Mouse (Mus musculus) urinary bladder, adult 18-20 months (tissue): ENCODE data around the gene Samd4.
"Not testable (repeated sequence)": the region's sequence is repeated elsewhere in the genome, so short reads cannot be mapped to it uniquely, and the experiment has no call there.

ENCODE experiments used
- DNase-seq, 2 experiments: peaks; one replicate each; pipeline ENCODE4 v3.0.0; 2022; ENCODE audit warnings: low spot score in 2 of 2, mixed read lengths in 2 of 2

The Samd4 gene

DNA sequence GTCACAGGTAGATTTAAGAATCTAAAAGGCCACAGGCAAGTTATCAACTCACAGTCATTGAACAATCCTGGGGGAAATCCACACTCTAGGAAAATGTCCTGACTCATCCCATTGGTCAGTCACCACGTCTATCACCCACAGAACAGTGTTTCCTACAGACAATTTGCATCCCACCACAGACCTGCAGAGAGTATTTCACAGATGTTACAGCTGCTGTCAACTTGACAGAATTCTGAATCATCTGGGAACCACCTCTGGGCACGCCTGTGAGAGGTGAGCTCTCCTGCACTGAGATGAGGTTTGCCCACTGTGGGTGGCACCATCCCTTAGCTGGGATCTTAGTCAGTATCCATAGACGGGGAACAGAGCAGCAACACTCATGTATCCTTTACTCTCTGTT is 224.8 kb downstream of the Samd4 start:
- no peak for DNase-seq

DNA sequence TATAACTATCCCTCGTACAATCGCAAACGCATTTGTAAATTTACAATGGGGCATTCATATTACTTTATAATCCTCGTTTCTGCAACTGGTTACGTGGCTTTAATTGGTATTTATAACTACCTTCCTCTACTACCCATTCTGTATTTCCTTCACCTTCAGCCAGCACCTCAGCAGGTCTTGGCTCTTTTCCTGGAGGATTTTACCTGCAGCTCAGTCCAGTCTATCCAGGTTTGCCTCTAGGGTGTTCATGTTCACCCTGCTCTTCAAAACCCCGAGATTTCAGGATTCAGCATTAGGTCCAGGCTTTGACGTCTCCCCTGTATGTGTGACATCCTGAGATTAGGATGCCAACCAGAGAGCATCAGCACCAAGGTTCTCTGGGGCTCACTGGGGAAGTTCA is 227.7 kb downstream of the Samd4 start:
- DNase-seq, result not testable (repeated sequence)

DNA sequence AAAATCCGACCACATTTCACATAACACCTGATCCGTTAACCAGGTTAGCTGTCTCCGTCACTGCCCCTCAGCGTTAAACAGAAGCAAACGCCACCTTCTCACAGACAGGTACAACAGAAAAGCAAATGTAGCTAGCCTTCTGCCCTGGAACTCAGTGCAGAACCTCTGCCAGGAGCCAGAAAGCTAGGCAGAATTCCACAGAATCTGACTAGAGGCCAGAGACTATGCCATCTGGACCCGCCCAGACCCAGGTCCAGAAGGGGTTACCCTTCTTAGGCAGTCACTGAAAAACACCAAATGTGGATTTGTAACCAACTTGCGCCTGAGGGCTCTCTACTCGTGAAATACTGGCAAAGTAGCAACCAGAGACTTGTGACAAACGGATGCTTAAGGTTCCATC is 228.7 kb downstream of the Samd4 start:
- DNase-seq, result no peak

DNA sequence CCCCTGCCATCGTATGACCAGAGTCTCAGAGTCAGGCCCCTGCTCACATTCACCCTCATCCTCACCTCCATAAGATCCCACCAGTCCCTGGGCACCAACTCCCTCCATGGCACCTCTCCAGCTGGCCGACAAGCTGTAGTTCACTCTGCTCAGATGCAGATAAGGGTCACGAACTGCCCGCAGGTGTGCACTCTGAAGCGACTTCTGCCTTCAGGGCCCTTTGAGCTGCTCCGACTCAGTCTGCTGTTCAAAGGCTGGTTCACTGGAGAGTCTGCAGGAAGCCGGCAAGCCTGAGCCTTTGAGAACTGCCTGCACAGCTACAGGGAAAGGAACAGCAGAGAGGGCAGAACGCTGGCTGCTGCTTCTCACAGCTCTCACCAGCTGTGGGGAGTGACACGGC is 232.5 kb downstream of the Samd4 start:
- DNase-seq, result no peak

DNA sequence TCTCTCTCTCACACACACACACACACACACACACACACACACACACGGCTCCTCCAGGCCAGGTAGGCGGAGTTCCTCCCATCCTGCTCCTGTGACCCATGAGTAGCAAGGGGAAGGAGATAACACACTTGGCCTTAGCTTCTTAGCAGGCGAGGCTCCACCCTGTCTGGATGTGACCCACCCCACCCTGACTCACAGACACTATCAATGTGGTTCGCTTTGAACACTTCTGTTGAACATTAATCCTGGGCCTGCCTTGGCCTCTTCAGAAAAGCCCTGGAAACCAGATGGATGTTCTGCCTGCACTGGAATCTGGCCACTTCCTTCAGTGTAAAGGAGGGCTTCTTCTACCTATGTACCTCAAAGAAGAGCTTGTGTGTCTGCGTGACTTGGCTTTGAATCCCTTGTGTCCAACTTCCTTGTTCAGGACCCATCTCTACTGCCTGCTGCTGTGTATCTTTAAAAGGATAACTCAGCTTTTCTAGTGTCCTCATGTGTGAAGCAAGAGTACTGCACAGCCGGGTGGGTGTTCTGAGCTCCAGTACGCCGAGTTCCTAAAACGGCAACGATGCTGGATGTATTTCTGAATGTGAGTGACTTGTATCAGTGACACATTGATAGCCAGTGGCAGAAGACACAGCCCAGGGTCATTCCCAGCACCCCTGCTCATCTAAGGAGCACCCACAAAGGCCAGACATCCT is 233.6 kb downstream of the Samd4 start:
- DNase-seq, result no peak

DNA sequence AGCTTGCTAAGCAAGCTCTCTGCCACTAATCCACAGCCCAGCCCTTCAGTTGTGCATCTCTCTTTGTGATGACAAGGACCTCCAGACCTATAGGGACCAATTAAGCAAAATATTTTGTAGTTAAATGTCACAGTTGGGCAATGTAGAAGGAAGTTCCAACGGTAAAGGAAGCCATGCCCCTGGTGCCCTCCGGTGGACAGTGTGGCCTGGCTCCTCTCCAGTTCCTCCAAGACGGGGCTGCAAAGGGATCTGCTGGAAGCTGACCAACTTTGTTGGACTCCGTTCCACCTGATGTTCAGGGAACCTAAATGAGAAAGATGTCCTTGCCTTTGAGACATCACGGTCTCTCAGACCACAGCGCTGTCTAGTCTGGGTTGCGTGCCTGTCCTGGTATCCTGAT is 234.9 kb downstream of the Samd4 start:
- no peak for DNase-seq

DNA sequence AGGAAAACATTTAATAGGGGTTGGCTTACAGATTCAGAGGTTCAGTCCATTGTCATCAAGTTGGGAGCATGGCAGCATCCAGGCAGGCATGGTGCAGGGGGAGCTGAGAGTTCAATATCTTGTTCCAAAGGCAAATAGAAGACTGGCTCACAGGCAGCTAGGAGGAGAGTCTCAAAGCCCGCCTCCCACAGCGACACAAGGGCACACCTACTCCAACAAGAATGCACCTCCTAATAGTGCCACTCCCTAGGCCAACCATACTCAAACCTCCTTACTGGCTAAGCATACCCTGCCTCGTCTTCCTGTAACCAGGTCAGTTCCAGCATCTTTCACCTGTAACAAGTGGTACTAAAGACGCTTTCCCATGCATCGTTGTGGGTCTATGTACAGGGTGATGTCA is 245.3 kb downstream of the Samd4 start:
- DNase-seq, result no peak

DNA sequence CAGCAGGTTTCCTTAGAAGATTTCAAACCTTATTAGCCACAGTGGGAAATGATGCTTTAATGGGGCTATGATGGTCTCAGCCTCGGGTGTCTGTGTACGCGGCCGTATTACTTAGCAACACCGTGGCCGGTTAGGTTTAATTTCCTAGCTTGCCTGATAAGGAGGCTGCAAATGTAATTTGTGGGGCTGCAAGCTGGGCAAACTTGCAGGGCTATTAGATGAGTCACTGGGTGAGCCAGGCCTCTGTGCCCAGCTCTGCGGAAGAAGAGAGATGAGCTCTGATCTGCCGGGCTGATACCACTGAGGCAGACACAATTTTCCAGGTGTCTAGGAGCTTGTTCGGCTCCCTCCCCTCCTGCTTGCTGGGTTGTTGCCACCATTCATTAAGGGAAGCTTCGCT is 251.3 kb downstream of the Samd4 start:
- DNase-seq, result no peak

DNA sequence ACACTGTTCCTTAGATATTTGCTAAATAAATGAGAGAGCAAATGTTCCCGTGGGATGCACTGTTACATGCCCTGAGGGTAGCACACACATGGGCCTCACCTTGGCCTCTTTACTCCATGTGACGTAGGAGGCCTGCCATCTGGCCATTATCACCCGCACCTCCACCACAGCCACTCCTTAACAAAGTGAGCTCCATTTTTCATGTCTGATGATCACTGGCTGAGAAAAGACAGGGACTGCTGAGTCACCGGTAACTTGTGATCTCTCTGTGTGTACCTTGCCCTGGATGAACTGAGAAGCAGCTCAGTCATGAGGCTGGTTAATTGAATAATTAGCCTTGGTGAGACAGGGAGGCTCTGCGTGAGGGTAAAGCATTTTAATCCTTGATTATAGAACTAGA is 254.0 kb downstream of the Samd4 start:
- DNase-seq, result no peak

DNA sequence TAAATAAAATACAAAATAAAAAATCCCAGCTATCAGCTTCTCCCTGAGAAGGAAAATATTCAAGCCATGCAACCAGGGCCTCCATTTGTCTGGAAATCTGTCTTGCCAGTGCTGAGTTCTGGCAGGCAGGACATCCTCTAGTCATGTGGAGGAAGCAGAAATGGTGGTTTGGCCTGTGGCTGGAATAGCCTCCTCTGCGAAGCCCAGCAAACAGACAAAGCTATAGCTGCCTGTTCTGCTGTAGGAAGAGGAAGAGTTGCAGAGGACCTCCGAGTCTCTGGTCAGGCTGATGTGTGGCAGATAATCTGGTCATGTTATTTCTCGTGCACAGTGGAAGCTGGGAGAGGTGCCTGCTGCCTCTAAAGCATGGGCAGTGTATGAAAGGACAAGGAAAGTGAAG is 256.2 kb downstream of the Samd4 start:
- no peak for DNase-seq

DNA sequence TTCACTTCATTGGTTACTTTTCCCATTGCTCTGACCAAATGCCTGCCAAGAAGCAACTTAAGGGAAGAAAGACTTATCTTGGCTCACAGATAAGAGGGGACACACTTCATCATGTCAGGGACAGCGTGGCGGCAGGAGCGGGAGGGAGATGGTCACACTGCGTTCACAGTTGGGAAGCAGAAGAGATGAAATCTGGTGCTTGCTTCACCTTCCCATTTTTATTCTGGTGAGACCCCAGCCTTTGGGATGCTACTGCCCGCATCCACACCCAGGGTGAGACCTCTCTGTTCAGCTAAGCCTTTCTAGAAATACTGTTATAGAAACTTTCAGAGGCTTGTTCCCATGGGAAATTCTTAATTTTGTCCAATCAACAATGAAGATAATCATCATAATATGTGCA is 261.7 kb downstream of the Samd4 start:
- no peak for DNase-seq

DNA sequence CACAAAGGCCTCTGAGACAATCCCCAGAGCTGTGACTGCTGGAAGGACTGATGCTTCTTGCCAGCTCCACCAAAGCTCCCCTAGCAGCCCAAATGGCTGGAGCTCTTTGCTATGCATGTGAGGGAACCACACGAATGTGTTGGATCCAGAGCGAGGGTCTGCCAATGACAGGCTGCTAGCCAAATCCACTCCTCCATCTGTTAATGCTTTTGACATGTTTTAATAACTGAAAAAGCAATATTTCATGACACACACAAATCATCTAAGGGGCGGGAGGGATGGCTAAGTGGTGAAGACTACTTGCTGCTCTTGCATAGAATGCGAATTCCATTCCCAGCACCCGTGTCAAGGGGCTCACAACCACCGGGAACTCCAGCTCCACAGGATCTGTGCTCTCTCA is 268.7 kb downstream of the Samd4 start:
- DNase-seq, result no peak

DNA sequence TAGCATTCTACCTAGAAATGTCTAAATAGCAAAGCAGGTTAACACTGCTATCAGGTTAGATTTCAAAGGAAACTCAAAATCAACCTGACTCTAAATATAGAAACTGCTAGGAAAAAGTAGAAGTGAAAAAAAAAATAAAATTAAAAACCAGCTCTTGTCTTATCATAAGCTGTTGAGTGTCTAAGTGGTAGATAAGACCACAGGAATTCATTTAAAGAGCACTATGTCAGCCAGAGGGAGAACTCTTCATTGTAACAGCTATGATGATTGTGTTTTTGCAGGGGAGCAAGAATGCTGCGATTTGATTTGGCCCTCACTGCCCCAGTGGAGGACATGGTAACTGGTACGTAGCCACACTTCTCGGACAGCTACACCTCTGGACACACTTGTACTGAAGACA is 271.6 kb downstream of the Samd4 start:
- no peak for DNase-seq
